Mouse (Mus musculus): ENCODE measurements around the gene 4933428G20Rik. TPM values are rescaled to one million over a fixed set of nuclear protein-coding genes. Genes with fewer than 3 reads are reported as not detected.
A peak's percentile ranks its signal among the peaks of the same experiment; 100 is the strongest.

Gene 4933428G20Rik
- polyA plus RNA-seq, 1 experiment from 2014 or later = 0.12 TPM

GRCm38 (mm10) chr11:97542171-97543150, 42.3 kb upstream of the 4933428G20Rik start:
- Histone ChIP-seq H3K27ac (ENCODE audit: low read depth) (no peak overlapping the region), H3K9ac (ENCODE audit: low read length) (no peak overlapping the region), H3K4me2 (ENCODE audit: low read length) (no peak overlapping the region), H3K27me3 (replicated peaks; ENCODE audit: control insufficient read depth, insufficient read depth, low read length) (peaks cover 63% of the 10 kb centered on the region), H3K9me3 (ENCODE audit: control insufficient read depth, low read length) (no peaks in the 10 kb centered on the region), H3K4me1 (replicated peaks; ENCODE audit: control insufficient read depth, insufficient read depth, low read length) (peaks cover 6% of the 10 kb centered on the region), H3K4me3 (ENCODE audit: low read depth, low read length) (no peak overlapping the region), H3K36me3 (ENCODE audit: control insufficient read depth, insufficient read depth, low read length) (no peaks in the 10 kb centered on the region)
- DNase-seq (ENCODE audit: low spot score) (no peak), ATAC-seq (replicated peaks; ENCODE audit: low FRiP score, low TSS enrichment, low read depth) (no peak)
- WGBS = 78% methylated on average over 22 of the region's 22 CpGs

DNA sequence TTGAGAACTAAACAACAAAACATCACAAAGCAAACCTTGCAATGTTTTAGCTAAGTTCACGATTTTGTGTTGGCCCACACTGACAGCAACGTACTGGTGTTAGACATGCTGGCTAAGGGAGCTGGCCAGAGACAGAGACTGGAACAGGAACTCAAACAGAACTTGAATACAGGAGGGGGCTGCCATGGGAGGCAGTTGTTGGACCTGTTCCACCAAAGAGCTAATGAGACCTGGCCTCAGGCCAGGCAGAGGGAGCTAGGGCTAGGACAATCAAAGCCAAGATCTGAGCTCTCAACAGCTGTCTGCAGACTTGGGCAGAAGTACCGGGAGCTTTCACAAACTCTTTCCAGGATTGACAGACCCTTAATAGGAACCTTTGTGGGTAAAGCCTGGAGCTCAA, 40.5 kb upstream of the 4933428G20Rik start:
- 47% methylated on average over 3 of the region's 3 CpGs for WGBS
- H3K27ac ChIP-seq (ENCODE audit: low read depth) = no peak overlapping the region
- H3K27me3 ChIP-seq (replicated peaks; ENCODE audit: control insufficient read depth, insufficient read depth, low read length) = peaks cover 63% of the 10 kb centered on the region

DNA sequence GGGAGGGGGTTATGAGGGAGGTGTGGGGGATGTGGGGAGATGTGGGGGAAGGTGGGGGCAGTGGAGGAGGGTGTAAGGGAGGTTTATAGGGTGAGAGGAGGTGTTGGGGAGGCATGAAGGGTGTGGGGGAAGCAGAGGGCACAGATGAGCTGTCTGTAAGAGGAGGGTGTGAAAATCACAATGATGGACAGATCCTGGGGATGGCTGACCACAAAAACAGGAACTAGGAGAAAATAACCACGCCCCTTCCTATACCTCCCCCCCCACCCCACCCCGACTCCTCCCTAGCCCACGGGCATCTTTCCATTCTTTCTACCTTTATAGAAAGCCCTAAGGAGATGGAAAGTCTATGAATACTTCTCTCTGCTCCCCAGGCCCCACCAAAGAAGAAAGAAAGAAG, 40.0 kb upstream of the 4933428G20Rik start:
- DNase-seq (ENCODE audit: low spot score) (no peak), ATAC-seq (replicated peaks; ENCODE audit: low FRiP score, low TSS enrichment, low read depth) (no peak)
- Histone ChIP-seq H3K9ac (ENCODE audit: low read length) (no peak overlapping the region), H3K27me3 (replicated peaks; ENCODE audit: control insufficient read depth, insufficient read depth, low read length) (peaks cover 63% of the 10 kb centered on the region), H3K36me3 (ENCODE audit: control insufficient read depth, insufficient read depth, low read length) (no peaks in the 10 kb centered on the region), H3K4me3 (ENCODE audit: low read depth, low read length) (no peak overlapping the region), H3K4me1 (replicated peaks; ENCODE audit: control insufficient read depth, insufficient read depth, low read length) (peaks cover 12% of the 10 kb centered on the region), H3K9me3 (ENCODE audit: control insufficient read depth, low read length) (no peaks in the 10 kb centered on the region), H3K4me2 (ENCODE audit: low read length) (no peak overlapping the region), H3K27ac (ENCODE audit: low read depth) (no peak overlapping the region)
- 81% methylated on average over 3 of the region's 3 CpGs for WGBS

More for the DNA sequence above, 40.5 kb upstream of the 4933428G20Rik start:
- no peak overlapping the region for H3K9ac ChIP-seq (ENCODE audit: low read length)
- H3K4me3 ChIP-seq (ENCODE audit: low read depth, low read length) = no peak overlapping the region
- no peak overlapping the region for H3K4me2 ChIP-seq (ENCODE audit: low read length)
- DNase-seq (ENCODE audit: low spot score) (no peak), ATAC-seq (replicated peaks; ENCODE audit: low FRiP score, low TSS enrichment, low read depth) (no peak)
- H3K4me1 ChIP-seq (replicated peaks; ENCODE audit: control insufficient read depth, insufficient read depth, low read length) = peaks cover 10% of the 10 kb centered on the region
- H3K9me3 ChIP-seq (ENCODE audit: control insufficient read depth, low read length) = no peaks in the 10 kb centered on the region
- H3K36me3 ChIP-seq (ENCODE audit: control insufficient read depth, insufficient read depth, low read length) = no peaks in the 10 kb centered on the region

DNA sequence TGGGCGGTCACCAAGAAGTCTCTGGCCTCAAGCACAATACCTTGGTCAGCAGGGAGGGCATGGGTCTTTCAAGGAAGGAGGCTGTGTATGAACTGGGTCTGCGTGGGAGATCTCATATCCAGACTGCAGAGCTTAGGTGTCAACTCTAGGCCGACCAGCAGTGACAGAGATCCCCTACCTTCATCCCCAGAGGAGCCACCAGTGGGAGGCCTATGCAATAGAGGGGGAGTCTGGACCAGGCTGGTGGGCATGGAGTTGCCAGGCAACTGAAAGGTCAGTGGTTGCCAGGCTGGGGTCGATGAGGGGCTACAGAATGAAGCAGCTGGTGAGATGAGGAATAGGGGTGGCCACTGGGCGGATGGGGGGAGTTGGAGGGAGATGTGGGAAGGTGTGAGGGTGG, 39.5 kb upstream of the 4933428G20Rik start:
- H3K36me3 ChIP-seq (ENCODE audit: control insufficient read depth, insufficient read depth, low read length) = no peaks in the 10 kb centered on the region
- H3K4me2 ChIP-seq (ENCODE audit: low read length) = no peak overlapping the region
- no peak overlapping the region for H3K9ac ChIP-seq (ENCODE audit: low read length)
- peaks cover 63% of the 10 kb centered on the region for H3K27me3 ChIP-seq (replicated peaks; ENCODE audit: control insufficient read depth, insufficient read depth, low read length)
- whole genome bisulfite sequencing = 65% methylated on average over 5 of the region's 5 CpGs
- H3K27ac ChIP-seq (ENCODE audit: low read depth) = no peak overlapping the region
- H3K9me3 ChIP-seq (ENCODE audit: control insufficient read depth, low read length) = no peaks in the 10 kb centered on the region
- DNase-seq (ENCODE audit: low spot score) = no peak
- H3K4me3 ChIP-seq (ENCODE audit: low read depth, low read length) = no peak overlapping the region
- H3K4me1 ChIP-seq (replicated peaks; ENCODE audit: control insufficient read depth, insufficient read depth, low read length) = peaks cover 17% of the 10 kb centered on the region
- no peak for ATAC-seq (replicated peaks; ENCODE audit: low FRiP score, low TSS enrichment, low read depth)

DNA sequence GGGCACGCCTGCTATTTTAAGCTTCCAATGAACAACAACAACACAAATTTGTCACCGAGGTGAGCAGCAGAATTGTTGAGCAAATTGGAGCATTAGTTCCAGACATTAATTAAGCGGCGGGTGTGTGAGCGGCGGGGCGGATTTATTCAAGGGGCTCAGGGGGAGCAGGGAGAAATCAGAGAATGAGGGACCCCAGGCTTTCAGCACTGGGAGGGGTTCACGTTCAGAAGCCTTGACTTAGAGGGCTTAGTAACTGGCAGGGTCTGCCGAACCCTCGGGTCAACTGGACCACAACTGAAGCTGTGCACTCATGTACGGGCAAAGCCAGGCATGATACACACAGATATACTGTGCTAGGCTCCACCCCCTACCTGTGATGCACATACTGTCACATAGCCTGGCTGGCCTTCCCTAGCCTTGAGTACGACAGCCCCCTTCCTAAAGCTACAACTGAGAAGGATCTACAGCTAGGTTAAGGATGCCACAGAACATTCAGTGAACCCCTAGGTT, 37.5 kb upstream of the 4933428G20Rik start:
- DNase-seq (ENCODE audit: low spot score) = no peak
- WGBS = 27% methylated on average over 12 of the region's 12 CpGs
- Histone ChIP-seq H3K4me1 (replicated peaks; ENCODE audit: control insufficient read depth, insufficient read depth, low read length) (peaks cover 25% of the 10 kb centered on the region), H3K9ac (ENCODE audit: low read length) (no peak overlapping the region), H3K9me3 (ENCODE audit: control insufficient read depth, low read length) (no peaks in the 10 kb centered on the region), H3K36me3 (ENCODE audit: control insufficient read depth, insufficient read depth, low read length) (no peaks in the 10 kb centered on the region), H3K4me3 (ENCODE audit: low read depth, low read length) (peak overlapping the region; percentile 35; the same call in 1 of the 2 replicates), H3K4me2 (ENCODE audit: low read length) (peak overlapping the region; percentile 59), H3K27ac (ENCODE audit: low read depth) (no peak overlapping the region), H3K27me3 (replicated peaks; ENCODE audit: control insufficient read depth, insufficient read depth, low read length) (peaks cover 71% of the 10 kb centered on the region)
- ATAC-seq (replicated peaks; ENCODE audit: low FRiP score, low TSS enrichment, low read depth) = no peak

- peaks cover 77% of the 10 kb centered on the region for H3K27me3 ChIP-seq (replicated peaks; ENCODE audit: control insufficient read depth, insufficient read depth, low read length)
- H3K9me3 ChIP-seq (ENCODE audit: control insufficient read depth, low read length) = no peaks in the 10 kb centered on the region
- under 1% methylated on average over 36 of the region's 36 CpGs for WGBS
- 0 out of 2 replicates have a peak overlapping the region, but pooled peaks have one; percentile 22 for H3K9ac ChIP-seq (ENCODE audit: low read length)
- peak; percentile 51 for ATAC-seq (replicated peaks; ENCODE audit: low FRiP score, low TSS enrichment, low read depth)
- H3K4me3 ChIP-seq (ENCODE audit: low read depth, low read length) = peak overlapping the region; percentile 35
- H3K4me1 ChIP-seq (replicated peaks; ENCODE audit: control insufficient read depth, insufficient read depth, low read length) = peaks cover 26% of the 10 kb centered on the region
- peak; percentile 62 for DNase-seq (ENCODE audit: low spot score)
- no peaks in the 10 kb centered on the region for H3K36me3 ChIP-seq (ENCODE audit: control insufficient read depth, insufficient read depth, low read length)
- H3K27ac ChIP-seq (ENCODE audit: low read depth) = no peak overlapping the region
- H3K4me2 ChIP-seq (ENCODE audit: low read length) = peak overlapping the region; percentile 59
Observed at GRCm38 (mm10) chr11:97536835-97537579, 36.9 kb upstream of the 4933428G20Rik start.

DNA sequence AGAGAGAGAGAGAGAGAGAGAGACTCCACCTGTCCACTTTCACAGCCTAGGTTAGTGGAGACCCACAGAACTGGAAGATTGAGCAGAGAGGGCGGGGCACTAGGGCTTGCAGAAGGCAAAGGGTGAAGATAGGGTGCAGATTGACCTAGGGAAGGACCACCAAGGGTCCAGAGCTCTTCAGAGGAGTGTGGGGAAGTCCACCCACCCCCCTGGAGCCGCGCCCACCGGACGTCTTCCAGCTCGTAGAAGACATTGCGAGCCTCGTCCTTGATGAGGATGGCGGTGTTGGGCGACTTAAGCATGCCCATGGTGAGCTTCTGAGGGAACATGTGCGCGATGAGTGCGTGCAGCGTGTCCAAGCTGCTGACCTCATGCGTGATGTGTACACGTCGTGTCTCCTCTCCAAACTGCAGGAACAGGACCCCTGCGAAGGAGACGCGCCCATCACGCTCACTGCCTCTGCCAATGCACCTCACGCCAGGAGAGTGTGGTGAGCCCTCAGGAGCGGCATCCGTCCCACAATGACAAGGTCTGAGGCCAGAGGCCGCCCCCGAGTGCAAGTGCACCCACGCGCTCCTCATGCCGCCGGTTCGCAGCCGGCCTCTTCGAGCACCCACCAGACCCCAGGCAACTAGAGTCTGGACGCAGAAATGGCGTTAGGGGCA, 36.1 kb upstream of the 4933428G20Rik start:
- DNase-seq (ENCODE audit: low spot score) (no peak), ATAC-seq (replicated peaks; ENCODE audit: low FRiP score, low TSS enrichment, low read depth) (no peak)
- Histone ChIP-seq H3K4me2 (ENCODE audit: low read length) (peak overlapping the region; percentile 59), H3K27ac (ENCODE audit: low read depth) (no peak overlapping the region), H3K9ac (ENCODE audit: low read length) (no peak overlapping the region), H3K36me3 (ENCODE audit: control insufficient read depth, insufficient read depth, low read length) (no peaks in the 10 kb centered on the region), H3K4me1 (replicated peaks; ENCODE audit: control insufficient read depth, insufficient read depth, low read length) (peaks cover 31% of the 10 kb centered on the region), H3K27me3 (replicated peaks; ENCODE audit: control insufficient read depth, insufficient read depth, low read length) (peaks cover 80% of the 10 kb centered on the region), H3K9me3 (ENCODE audit: control insufficient read depth, low read length) (no peaks in the 10 kb centered on the region), H3K4me3 (ENCODE audit: low read depth, low read length) (peak overlapping the region; percentile 35; the same call in 1 of the 2 replicates)
- WGBS = 11% methylated on average over 35 of the region's 35 CpGs

DNA sequence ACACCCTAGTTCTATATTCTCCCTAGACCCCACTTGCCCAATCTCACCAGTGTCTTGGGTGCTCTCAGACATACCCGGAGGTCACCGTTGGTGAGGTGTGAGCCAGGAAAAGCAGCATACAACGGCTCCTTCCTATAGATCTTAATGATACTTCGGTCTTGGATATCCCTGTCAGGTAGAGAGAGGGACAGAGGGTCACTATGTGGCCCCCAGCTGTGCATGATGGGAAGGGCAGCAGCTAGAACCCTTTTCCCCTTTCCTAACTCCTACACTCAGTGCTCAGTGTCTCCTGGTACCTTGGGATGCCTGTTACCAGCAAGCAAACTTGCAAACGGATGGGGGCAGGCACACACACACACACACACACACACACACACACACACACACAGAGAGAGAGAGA, 35.5 kb upstream of the 4933428G20Rik start:
- Histone ChIP-seq H3K9ac (ENCODE audit: low read length) (no peak overlapping the region), H3K4me2 (ENCODE audit: low read length) (no peak overlapping the region), H3K36me3 (ENCODE audit: control insufficient read depth, insufficient read depth, low read length) (no peaks in the 10 kb centered on the region), H3K4me1 (replicated peaks; ENCODE audit: control insufficient read depth, insufficient read depth, low read length) (peaks cover 31% of the 10 kb centered on the region), H3K4me3 (ENCODE audit: low read depth, low read length) (no peak overlapping the region), H3K9me3 (ENCODE audit: control insufficient read depth, low read length) (no peaks in the 10 kb centered on the region), H3K27me3 (replicated peaks; ENCODE audit: control insufficient read depth, insufficient read depth, low read length) (peaks cover 80% of the 10 kb centered on the region), H3K27ac (ENCODE audit: low read depth) (no peak overlapping the region)
- DNase-seq (ENCODE audit: low spot score) = peak; percentile 55
- 45% methylated on average over 5 of the region's 5 CpGs for WGBS
- ATAC-seq (replicated peaks; ENCODE audit: low FRiP score, low TSS enrichment, low read depth) = no peak

Measured in intestine, embryonic 14.5 days (tissue).